Mouse (Mus musculus) embryonic facial prominence, embryonic 11.5 days (tissue): ENCODE measurements at regions not wholly inside any gene's neighbourhood (a gene's known extent, or its start where the extent isn't known, plus 50 kb on each side); places are given as distances from the start of the nearest gene placed in this dataset.

ENCODE experiments used
- ATAC-seq: fragments of 200-750 bp; cut with Nextera tagmentation; replicated peaks from 2 replicates; pipeline ENCODE4 v1.8.0; 2017; ENCODE audit warnings: low read depth; ENCODE audit not compliant: insufficient number of reproducible peaks, low FRiP score, low TSS enrichment
- DNase-seq: peaks from one replicate; pipeline ENCODE4 v3.0.0-alpha.2; 2015; ENCODE audit warnings: low spot score
- H3K27ac ChIP-seq: fragments of 300-500 bp; sonication (generic); replicated peaks from 2 replicates; pipeline ENCODE4 v1.5.1; 2014; ENCODE audit warnings: mild to moderate bottlenecking, low read depth, low read length, control low read depth
- H3K27me3 ChIP-seq: fragments of 300-500 bp; sonication (generic); 2 replicates; pipeline ENCODE4 v1.6.1; 2014; ENCODE audit warnings: mild to moderate bottlenecking, low read length, moderate library complexity, mixed read lengths; ENCODE audit not compliant: control insufficient read depth, insufficient read depth
- H3K36me3 ChIP-seq: fragments of 300-500 bp; sonication (generic); replicated peaks from 2 replicates; pipeline ENCODE4 v1.6.1; 2014; ENCODE audit warnings: low read depth, mild to moderate bottlenecking, low read length, moderate library complexity, mixed read lengths; ENCODE audit not compliant: control insufficient read depth, insufficient read depth
- H3K4me1 ChIP-seq: fragments of 300-500 bp; sonication (generic); 2 replicates; pipeline ENCODE4 v1.6.1; 2014; ENCODE audit warnings: low read length, mixed read lengths; ENCODE audit not compliant: control insufficient read depth, insufficient read depth
- H3K4me2 ChIP-seq: fragments of 300-500 bp; sonication (generic); 2 replicates; pipeline ENCODE4 v1.6.1; 2014; ENCODE audit warnings: low read depth, mild to moderate bottlenecking, control low read depth, low read length, moderate library complexity
- H3K4me3 ChIP-seq: fragments of 300-500 bp; sonication (generic); 2 replicates; pipeline ENCODE4 v1.5.1; 2014; ENCODE audit warnings: low read depth, low read length, control low read depth
- H3K9ac ChIP-seq: fragments of 300-500 bp; sonication (generic); replicated peaks from 2 replicates; pipeline ENCODE4 v1.6.1; 2014; ENCODE audit warnings: mild to moderate bottlenecking, control low read depth, low read length
- H3K9me3 ChIP-seq: fragments of 300-500 bp; sonication (generic); replicated peaks from 2 replicates; pipeline ENCODE4 v1.6.1; 2016; ENCODE audit warnings: mild to moderate bottlenecking, low read length, inconsistent platforms, mixed read lengths; ENCODE audit not compliant: control insufficient read depth
- WGBS: fragments of 180-500 bp; shearing (Covaris S2); extraction: QIAGEN DNeasy Blood & Tissue Kit; methylation state at CpG from one replicate; pipeline ENCODE4 v1.1.7; 2014; 5-methylcytosine and 5-hydroxymethylcytosine counted together

DNA sequence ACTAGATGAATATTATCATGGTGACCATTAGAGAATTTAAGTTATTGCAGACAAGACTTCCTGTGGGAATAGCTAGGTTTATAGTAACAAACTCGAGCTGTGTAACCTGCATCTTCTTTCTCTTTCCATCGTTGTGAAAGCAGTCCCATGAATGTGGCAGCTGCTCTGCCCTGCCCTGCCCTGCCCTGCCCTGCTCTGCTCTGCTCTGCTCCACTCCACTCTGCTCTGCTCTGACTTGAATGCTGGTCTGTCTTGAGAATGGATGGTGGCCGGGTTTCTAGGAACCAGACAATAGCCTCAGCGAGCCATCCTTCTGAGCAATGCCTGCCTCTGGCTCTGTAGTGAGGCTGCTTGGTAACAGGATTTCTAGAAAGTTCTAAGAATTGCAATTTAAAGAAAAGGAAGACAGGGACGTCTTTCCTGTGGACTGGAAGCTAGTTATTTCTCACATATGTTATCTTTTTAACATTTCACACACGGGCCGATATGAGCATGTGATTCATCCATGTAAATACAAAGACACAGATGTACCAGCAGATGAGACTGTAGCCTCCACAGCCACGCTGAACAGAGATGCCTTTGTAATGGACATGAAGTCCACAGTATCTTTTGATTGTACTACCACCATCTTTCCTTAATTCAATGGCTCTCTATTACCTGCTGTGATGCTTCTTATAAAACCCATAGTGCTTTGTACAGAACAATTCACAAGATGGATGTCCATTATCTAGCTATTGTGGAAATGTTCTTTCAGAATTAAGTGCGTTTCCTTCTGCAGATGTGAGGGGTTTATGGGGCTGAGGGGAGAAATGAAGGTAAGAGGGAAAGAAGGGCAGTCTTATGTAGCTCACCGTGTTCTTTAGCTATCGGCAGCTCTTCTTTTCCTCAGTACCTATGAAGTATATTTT is 295.4 kb downstream of the Arl4a start:
- peak; percentile 75 for ATAC-seq
- H3K27ac ChIP-seq = no peak overlapping the region
- H3K9me3 ChIP-seq = no peaks in the 10 kb centered on the region
- H3K36me3 ChIP-seq = no peaks in the 10 kb centered on the region
- 55% methylated on average over 11 of the region's 11 CpGs for WGBS
- H3K4me2 ChIP-seq = no peak overlapping the region
- DNase-seq = peak; percentile 6
- H3K9ac ChIP-seq = no peak overlapping the region
- H3K4me1 ChIP-seq = no peaks in the 10 kb centered on the region
- no peaks in the 10 kb centered on the region for H3K27me3 ChIP-seq
- H3K4me3 ChIP-seq = no peak overlapping the region

DNA sequence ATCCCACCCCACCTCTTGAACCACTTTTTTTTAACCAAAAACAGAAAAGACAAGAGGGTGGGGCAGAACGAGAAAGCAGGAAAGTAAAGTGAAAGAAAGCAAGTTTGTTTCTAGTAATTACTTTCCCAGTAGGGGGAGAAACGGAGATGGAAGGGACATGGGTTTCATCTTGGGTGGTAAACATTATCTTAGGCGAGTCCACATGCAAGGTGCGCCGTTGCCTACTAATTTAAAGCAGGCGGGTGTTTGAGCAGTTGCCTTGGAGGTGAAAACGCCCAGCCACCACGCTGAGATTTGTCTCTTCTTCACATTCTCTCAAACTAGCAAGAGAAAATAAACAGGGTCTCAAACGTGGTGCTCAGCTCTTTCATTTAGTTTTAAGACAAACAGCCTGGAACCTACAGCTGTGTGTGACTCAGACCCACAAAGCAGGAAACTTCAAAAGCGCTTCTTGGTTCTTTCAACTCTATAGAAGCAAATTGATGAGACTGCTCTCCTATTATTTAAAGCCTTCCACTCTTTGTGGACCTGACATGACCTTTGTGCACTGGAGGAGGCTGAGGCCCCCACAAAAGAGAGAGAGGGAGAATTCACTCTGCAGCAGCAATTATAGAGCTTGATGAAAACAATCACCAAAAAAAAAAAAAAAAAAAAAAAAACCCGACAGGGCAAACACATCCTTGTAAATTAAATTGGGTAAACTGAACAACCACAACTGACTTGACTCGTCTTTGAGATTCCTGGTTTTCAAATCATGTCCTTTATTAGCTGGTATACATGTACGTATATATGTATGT is 296.6 kb downstream of the Arl4a start:
- H3K36me3 ChIP-seq = no peaks in the 10 kb centered on the region
- no peaks in the 10 kb centered on the region for H3K27me3 ChIP-seq
- WGBS = 17% methylated on average over 13 of the region's 13 CpGs
- ATAC-seq = peak; percentile 48; the same call in 1 of the 2 replicates
- no peak overlapping the region for H3K27ac ChIP-seq
- H3K4me1 ChIP-seq = no peaks in the 10 kb centered on the region
- no peak overlapping the region for H3K4me2 ChIP-seq
- no peak overlapping the region for H3K4me3 ChIP-seq
- no peak overlapping the region for H3K9ac ChIP-seq
- no peaks in the 10 kb centered on the region for H3K9me3 ChIP-seq
- DNase-seq = peak; percentile 36

DNA sequence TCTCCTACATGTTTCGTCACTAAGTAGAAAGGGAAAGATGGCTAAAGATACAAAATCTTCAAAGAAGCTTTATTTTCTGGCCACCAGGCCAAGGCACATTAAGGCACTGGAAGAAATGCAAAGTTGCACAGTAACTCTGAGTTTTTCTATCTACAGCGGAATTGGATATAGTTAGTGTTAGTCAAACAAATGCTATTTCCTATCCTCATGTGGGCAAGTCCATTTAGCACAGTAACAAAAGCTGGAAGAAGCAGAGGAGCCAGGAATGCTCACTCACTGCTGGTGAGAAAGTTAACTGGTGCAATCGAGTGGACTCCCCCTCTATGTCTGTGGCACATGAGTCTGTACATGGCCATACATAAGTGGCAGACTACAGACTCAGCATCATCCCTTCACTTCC is 300.9 kb downstream of the Arl4a start:
- no peak overlapping the region for H3K4me2 ChIP-seq
- no peak overlapping the region for H3K27ac ChIP-seq
- no peaks in the 10 kb centered on the region for H3K4me1 ChIP-seq
- H3K9me3 ChIP-seq = no peaks in the 10 kb centered on the region
- no peaks in the 10 kb centered on the region for H3K36me3 ChIP-seq
- WGBS = 83% methylated on average over 3 of the region's 3 CpGs
- no peaks in the 10 kb centered on the region for H3K27me3 ChIP-seq
- no peak overlapping the region for H3K4me3 ChIP-seq
- no peak for ATAC-seq
- H3K9ac ChIP-seq = no peak overlapping the region
- no peak for DNase-seq

DNA sequence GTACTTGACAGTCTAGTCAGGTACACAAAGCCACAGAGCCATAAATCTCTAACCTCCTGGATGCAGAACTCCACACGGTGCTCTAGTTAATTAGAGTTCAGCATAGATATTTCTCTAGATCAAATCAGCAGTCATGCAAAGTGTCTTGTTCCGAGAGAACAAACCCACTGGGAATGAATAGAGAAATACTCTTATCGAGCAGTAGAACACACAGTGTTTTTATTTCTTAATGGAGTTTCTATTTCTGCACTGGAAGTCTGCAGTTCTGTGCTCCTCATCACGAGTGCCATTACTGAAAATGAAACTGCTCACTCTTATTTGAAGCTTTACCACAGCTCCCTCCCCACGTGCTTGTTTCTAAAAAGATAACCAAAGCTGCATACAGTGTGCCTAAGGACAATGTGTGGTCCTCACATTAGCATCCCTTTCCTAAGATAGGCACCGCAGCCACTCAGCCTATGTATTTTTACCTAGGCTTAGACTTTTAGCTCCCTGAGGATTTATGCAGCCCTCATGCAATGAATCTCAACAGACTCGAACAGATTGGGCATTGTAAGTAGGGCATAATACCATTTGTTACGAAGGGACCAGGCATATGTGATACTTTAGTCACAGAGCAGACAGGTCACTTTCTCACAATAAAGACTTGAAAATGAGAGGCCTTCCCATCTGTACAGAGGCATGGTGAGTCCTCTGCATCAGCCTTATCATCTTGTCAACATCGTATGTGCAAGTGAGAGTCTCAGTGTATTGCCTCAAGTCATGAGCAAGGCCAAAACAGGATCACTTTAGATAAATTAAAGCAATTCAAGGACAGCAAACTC is 301.5 kb downstream of the Arl4a start:
- Histone ChIP-seq H3K9me3 (no peaks in the 10 kb centered on the region), H3K36me3 (no peaks in the 10 kb centered on the region), H3K4me2 (no peak overlapping the region), H3K27ac (no peak overlapping the region), H3K4me3 (no peak overlapping the region), H3K27me3 (no peaks in the 10 kb centered on the region), H3K4me1 (no peaks in the 10 kb centered on the region), H3K9ac (no peak overlapping the region)
- 69% methylated on average over 9 of the region's 9 CpGs for WGBS
- DNase-seq (no peak), ATAC-seq (no peak)

DNA sequence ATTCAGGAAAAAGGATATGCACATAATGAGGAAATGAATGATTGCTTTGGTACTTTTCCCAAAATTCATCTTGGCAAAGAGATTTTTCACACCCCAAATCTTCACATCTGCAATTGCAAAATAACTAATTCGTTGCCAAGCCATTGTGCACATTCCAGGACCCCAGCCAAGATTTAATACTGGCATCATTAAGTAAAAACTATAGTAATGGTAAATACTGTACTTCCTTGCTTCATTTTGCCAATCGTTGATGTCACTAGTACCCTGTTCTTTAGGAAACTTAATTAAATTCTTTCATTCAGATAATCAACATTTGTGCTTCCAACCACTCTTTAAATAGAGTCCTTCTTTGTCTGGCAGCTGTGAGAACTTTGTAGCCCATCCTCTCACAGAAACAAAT is 303.6 kb downstream of the Arl4a start:
- no peaks in the 10 kb centered on the region for H3K27me3 ChIP-seq

DNA sequence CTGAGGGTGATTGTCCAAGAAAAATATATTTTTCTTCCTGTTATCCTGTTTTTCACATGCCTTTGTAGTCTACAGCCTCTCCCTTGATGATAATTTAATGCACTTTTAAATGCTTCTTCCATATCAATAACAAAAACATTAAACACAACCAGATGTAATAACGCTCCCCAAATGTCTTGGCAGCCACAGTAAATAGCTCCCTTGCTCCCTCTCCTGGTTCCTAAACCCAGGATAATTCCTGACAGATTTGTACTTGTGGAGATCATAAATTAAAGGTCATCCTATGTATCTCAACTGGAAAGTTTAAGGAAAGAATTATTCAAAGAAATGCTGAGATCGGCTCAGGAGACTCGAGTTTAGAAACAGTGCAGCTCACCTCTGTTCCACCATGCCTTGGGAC is 306.6 kb downstream of the Arl4a start:
- H3K4me1 ChIP-seq = no peaks in the 10 kb centered on the region
- H3K4me3 ChIP-seq = no peak overlapping the region
- no peaks in the 10 kb centered on the region for H3K9me3 ChIP-seq
- WGBS = 61% methylated on average over 3 of the region's 3 CpGs
- H3K9ac ChIP-seq = no peak overlapping the region
- no peaks in the 10 kb centered on the region for H3K27me3 ChIP-seq
- H3K27ac ChIP-seq = no peak overlapping the region
- ATAC-seq (no peak), DNase-seq (peak; percentile 39)
- H3K4me2 ChIP-seq = no peak overlapping the region
- H3K36me3 ChIP-seq = no peaks in the 10 kb centered on the region

More for the DNA sequence above, 303.6 kb downstream of the Arl4a start:
- DNase-seq (no peak), ATAC-seq (no peak)
- WGBS = 84% methylated on average over 2 of the region's 2 CpGs
- no peaks in the 10 kb centered on the region for H3K4me1 ChIP-seq
- no peak overlapping the region for H3K27ac ChIP-seq
- no peak overlapping the region for H3K4me2 ChIP-seq
- H3K9ac ChIP-seq = no peak overlapping the region
- no peaks in the 10 kb centered on the region for H3K9me3 ChIP-seq
- H3K4me3 ChIP-seq = no peak overlapping the region
- no peaks in the 10 kb centered on the region for H3K36me3 ChIP-seq

DNA sequence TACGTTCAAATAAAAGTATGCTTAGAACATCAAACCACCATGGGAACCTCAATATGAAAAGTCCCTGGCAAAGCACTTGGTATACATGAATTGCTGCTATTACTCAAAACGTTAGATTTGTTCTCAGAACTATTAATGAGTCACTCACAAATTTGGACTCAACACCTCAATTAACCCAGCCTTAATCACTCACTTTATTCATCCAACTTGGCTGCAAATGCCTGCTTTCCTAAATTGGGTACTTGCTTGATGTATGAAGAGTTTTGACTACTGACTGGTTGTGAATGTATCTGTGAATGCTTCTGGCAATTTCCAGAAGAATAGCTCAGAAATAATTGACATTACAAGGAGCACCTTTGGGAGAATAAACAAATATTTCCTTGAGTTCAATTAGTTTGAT is 308.6 kb downstream of the Arl4a start:
- Histone ChIP-seq H3K27me3 (no peaks in the 10 kb centered on the region), H3K4me2 (no peak overlapping the region), H3K36me3 (no peaks in the 10 kb centered on the region), H3K27ac (no peak overlapping the region), H3K9me3 (no peaks in the 10 kb centered on the region), H3K4me1 (no peaks in the 10 kb centered on the region), H3K4me3 (no peak overlapping the region), H3K9ac (no peak overlapping the region)
- WGBS = 77% methylated on average over 2 of the region's 2 CpGs
- DNase-seq (no peak), ATAC-seq (no peak)
